Mouse (Mus musculus): ENCODE data around the gene Lrrc36. TPM values are rescaled to one million over a fixed set of nuclear protein-coding genes. Genes with fewer than 3 reads are reported as not detected.

Lrrc36 gene
- total and polyA plus RNA-seq, 3 experiments = 0.19 to 0.34 (median 0.26) TPM

- no peak within 1 kb of the TSS for H3K4me2 ChIP-seq (ENCODE audit: insufficient read depth, low read depth, poor library complexity, severe bottlenecking)
- dilution Hi-C loops (cut with MboI; ENCODE audit: extremely low pct_ligation_motif_present, extremely low pct_unique_long_range_greater_than_20kb, low sequenced_read_pairs) (no loop called here), in situ Hi-C loops (cut with MboI; ENCODE audit: low pct_ligation_motif_present, low pct_unique_long_range_greater_than_20kb, low sequenced_read_pairs) (loop anchor here (5.0 to 10.0 kb wide), 2 partner anchors 34 to 107 kb away; no protein-coding TSS in a partner anchor)
- no peaks in the 10 kb centered on the region for H3K27me3 ChIP-seq (replicated peaks)
- no peaks in the 10 kb centered on the region for H3K4me1 ChIP-seq (ENCODE audit: control insufficient read depth in 1 of 2, insufficient read depth in 2 of 2)
- TF ChIP-seq JUND (conservative IDR thresholded peaks at IDR 0.05; ENCODE audit: low read depth, low read length) (no peak), ELF1 (IDR thresholded peaks at IDR 0.05; ENCODE audit: low read depth, low read length) (no peak)
- DNase-seq (ENCODE audit: extremely low read depth) = no peak
- H3K27ac ChIP-seq (ENCODE audit: insufficient read depth, low read depth) = no peak within 1 kb of the TSS
- H3K4me3 ChIP-seq (replicated peaks in 1 of 3; ENCODE audit: low read depth in 2 of 3, low read length in 2 of 3, poor library complexity in 1 of 3) = no peak within 1 kb of the TSS
- peaks cover 0 to 27% of the 10 kb centered on the region in 2 experiments for H3K36me3 ChIP-seq (replicated peaks in 1 of 2; ENCODE audit: control insufficient read depth in 1 of 2, insufficient read depth in 1 of 2, low read length in 1 of 2)
- H3K79me2 ChIP-seq (replicated peaks; ENCODE audit: control insufficient read depth, extremely low read depth, insufficient read depth, poor library complexity, severe bottlenecking) = no peaks in the 10 kb centered on the region
- H3K9me3 ChIP-seq (replicated peaks; ENCODE audit: low read length) = no peaks in the 10 kb centered on the region
- no peak within 1 kb of the TSS for H3K9ac ChIP-seq (ENCODE audit: insufficient read depth, low read depth)
Observed at GRCm38 (mm10) chr8:105471314-105472015, 58.1 kb downstream of the Lrrc36 start, which contains the start of gene Tppp3. Gene Tppp3 (minus strand): TSS chr8:105471526.

- no peak overlapping the region for H3K4me3 ChIP-seq (replicated peaks in 1 of 3; ENCODE audit: low read depth in 2 of 3, low read length in 2 of 3, poor library complexity in 1 of 3)
- no peak for TF ChIP-seq USF2 (conservative IDR thresholded peaks at IDR 0.05; ENCODE audit: low read depth, low read length)
- no peak for TF ChIP-seq EP300 (IDR thresholded peaks at IDR 0.05; ENCODE audit: low read length)
- no peak for TF ChIP-seq MAZ (IDR thresholded peaks at IDR 0.05; ENCODE audit: low read depth, low read length)
- TF ChIP-seq MAFK (IDR thresholded peaks at IDR 0.05; ENCODE audit: insufficient replicate concordance, low read length) = no peak
- TF ChIP-seq MYC (IDR thresholded peaks at IDR 0.05; ENCODE audit: low read depth, low read length) = no peak
- no peak for TF ChIP-seq ZNF384 (IDR thresholded peaks at IDR 0.05; ENCODE audit: low read depth, low read length)
- H3K4me2 ChIP-seq (ENCODE audit: insufficient read depth, low read depth, poor library complexity, severe bottlenecking) = no peak overlapping the region
- DNase-seq (ENCODE audit: extremely low read depth) = no peak
- no peaks in the 10 kb centered on the region for H3K27me3 ChIP-seq (replicated peaks)
- H3K79me2 ChIP-seq (replicated peaks; ENCODE audit: control insufficient read depth, extremely low read depth, insufficient read depth, poor library complexity, severe bottlenecking) = no peaks in the 10 kb centered on the region
- no peaks in the 10 kb centered on the region for H3K4me1 ChIP-seq (ENCODE audit: control insufficient read depth in 1 of 2, insufficient read depth in 2 of 2)
- H3K9me3 ChIP-seq (replicated peaks; ENCODE audit: low read length) = no peaks in the 10 kb centered on the region
- H3K27ac ChIP-seq (ENCODE audit: insufficient read depth, low read depth) = no peak overlapping the region
- peaks cover 0 to 25% of the 10 kb centered on the region in 2 experiments for H3K36me3 ChIP-seq (replicated peaks in 1 of 2; ENCODE audit: control insufficient read depth in 1 of 2, insufficient read depth in 1 of 2, low read length in 1 of 2)
- in situ Hi-C loops (cut with MboI; ENCODE audit: low pct_ligation_motif_present, low pct_unique_long_range_greater_than_20kb, low sequenced_read_pairs) = loop anchor here (5.0 to 10.0 kb wide), 2 partner anchors 35 to 108 kb away; no protein-coding TSS in a partner anchor
- H3K9ac ChIP-seq (ENCODE audit: insufficient read depth, low read depth) = no peak overlapping the region
- dilution Hi-C loops (cut with MboI; ENCODE audit: extremely low pct_ligation_motif_present, extremely low pct_unique_long_range_greater_than_20kb, low sequenced_read_pairs) = no loop called here
Observed at GRCm38 (mm10) chr8:105472414-105472932, 59.1 kb downstream of the Lrrc36 start.

GRCm38 (mm10) chr8:105472983-105473382 lies 59.6 kb downstream of the Lrrc36 start:
- TF ChIP-seq RCOR1 (conservative IDR thresholded peaks at IDR 0.05; ENCODE audit: low read depth, low read length) (no peak), POLR2AphosphoS2 (IDR thresholded peaks at IDR 0.05; ENCODE audit: low read depth, low read length) (no peak), MYC (IDR thresholded peaks at IDR 0.05; ENCODE audit: low read depth, low read length) (no peak), CHD1 (IDR thresholded peaks at IDR 0.05; ENCODE audit: low read depth, low read length) (no peak), MAX (IDR thresholded peaks at IDR 0.05; ENCODE audit: low read length) (no peak), CHD2 (IDR thresholded peaks at IDR 0.05; ENCODE audit: low read length) (no peak), USF2 (conservative IDR thresholded peaks at IDR 0.05; ENCODE audit: low read depth, low read length) (no peak), UBTF (IDR thresholded peaks at IDR 0.05; ENCODE audit: low read depth, low read length) (no peak), IRF4 (IDR thresholded peaks at IDR 0.05; ENCODE audit: low read depth, low read length) (no peak), PAX5 (IDR thresholded peaks at IDR 0.05; ENCODE audit: low read length) (no peak), BHLHE40 (IDR thresholded peaks at IDR 0.05; ENCODE audit: low read depth, low read length) (no peak), USF1 (IDR thresholded peaks at IDR 0.05; ENCODE audit: low read depth, low read length) (no peak), NRF1 (IDR thresholded peaks at IDR 0.05; ENCODE audit: low read depth, low read length) (no peak), ELF1 (IDR thresholded peaks at IDR 0.05; ENCODE audit: low read depth, low read length) (no peak), E2F4 (IDR thresholded peaks at IDR 0.05; ENCODE audit: insufficient replicate concordance, low read depth, low read length) (no peak), TCF12 (IDR thresholded peaks at IDR 0.05; ENCODE audit: low read depth, low read length) (no peak), SMC3 (IDR thresholded peaks at IDR 0.05; ENCODE audit: low read depth, low read length) (no peak), MAFK (IDR thresholded peaks at IDR 0.05; ENCODE audit: insufficient replicate concordance, low read length) (no peak)
- no peaks in the 10 kb centered on the region for H3K4me1 ChIP-seq (ENCODE audit: control insufficient read depth in 1 of 2, insufficient read depth in 2 of 2)
- H3K4me2 ChIP-seq (ENCODE audit: insufficient read depth, low read depth, poor library complexity, severe bottlenecking) = no peak overlapping the region
- no peak overlapping the region for H3K9ac ChIP-seq (ENCODE audit: insufficient read depth, low read depth)
- in situ Hi-C loops (cut with MboI; ENCODE audit: low pct_ligation_motif_present, low pct_unique_long_range_greater_than_20kb, low sequenced_read_pairs) = loop anchor here (5.0 to 10.0 kb wide), 2 partner anchors 36 to 108 kb away; no protein-coding TSS in a partner anchor
- no peaks in the 10 kb centered on the region for H3K79me2 ChIP-seq (replicated peaks; ENCODE audit: control insufficient read depth, extremely low read depth, insufficient read depth, poor library complexity, severe bottlenecking)
- H3K27me3 ChIP-seq (replicated peaks) = no peaks in the 10 kb centered on the region
- dilution Hi-C loops (cut with MboI; ENCODE audit: extremely low pct_ligation_motif_present, extremely low pct_unique_long_range_greater_than_20kb, low sequenced_read_pairs) = no loop called here
- no peaks in the 10 kb centered on the region for H3K9me3 ChIP-seq (replicated peaks; ENCODE audit: low read length)
- no peak overlapping the region for H3K27ac ChIP-seq (ENCODE audit: insufficient read depth, low read depth)
- H3K4me3 ChIP-seq (replicated peaks in 1 of 3; ENCODE audit: low read depth in 2 of 3, low read length in 2 of 3, poor library complexity in 1 of 3) = no peak overlapping the region
- no peak for DNase-seq (ENCODE audit: extremely low read depth)
- H3K36me3 ChIP-seq (replicated peaks in 1 of 2; ENCODE audit: control insufficient read depth in 1 of 2, insufficient read depth in 1 of 2, low read length in 1 of 2) = peaks cover 0 to 25% of the 10 kb centered on the region in 2 experiments
